Mouse (Mus musculus): ENCODE measurements around the gene Tmem19.

Gene Tmem19

GRCm38 (mm10) chr10:115311263-115311965 is 50.9 kb downstream of the Tmem19 start:
- no peak for DNase-seq (ENCODE audit: low spot score in 2 of 2)

- no peak for DNase-seq (ENCODE audit: low spot score in 2 of 2)
Measured at GRCm38 (mm10) chr10:115309191-115309590, 53.1 kb downstream of the Tmem19 start.

- no peak for DNase-seq (ENCODE audit: low spot score in 2 of 2)
Measured at GRCm38 (mm10) chr10:115307331-115307875, 54.9 kb downstream of the Tmem19 start.

GRCm38 (mm10) chr10:115298683-115299082 is 63.6 kb downstream of the Tmem19 start:
- DNase-seq (ENCODE audit: low spot score in 2 of 2): no peak

- DNase-seq (ENCODE audit: low spot score in 2 of 2): no peak
Measured at GRCm38 (mm10) chr10:115297582-115297981, 64.7 kb downstream of the Tmem19 start.

- DNase-seq (ENCODE audit: low spot score in 2 of 2): no peak
Measured at GRCm38 (mm10) chr10:115296401-115296935, 65.8 kb downstream of the Tmem19 start.

GRCm38 (mm10) chr10:115295162-115295561 is 67.1 kb downstream of the Tmem19 start:
- no peak for DNase-seq (ENCODE audit: low spot score in 2 of 2)

GRCm38 (mm10) chr10:115294715-115295114 is 67.6 kb downstream of the Tmem19 start:
- no peak for DNase-seq (ENCODE audit: low spot score in 2 of 2)

- DNase-seq (ENCODE audit: low spot score in 2 of 2): no peak
Measured at GRCm38 (mm10) chr10:115293946-115294345, 68.4 kb downstream of the Tmem19 start.

- DNase-seq (ENCODE audit: low spot score in 2 of 2): no peak
Measured at GRCm38 (mm10) chr10:115290671-115291070, 71.6 kb downstream of the Tmem19 start.

All from urinary bladder, adult 18-20 months (tissue).